Mouse (Mus musculus) cerebellum, adult 8-10 months (tissue): Measurements from ENCODE around the gene Prl3d3.
"Not testable (repeated sequence)": the region's sequence is repeated elsewhere in the genome, so short reads cannot be mapped to it uniquely, and the experiment has no call there.

Experiments
- DNase-seq: peaks from one replicate; pipeline ENCODE4 v3.0.0; 2022

Gene Prl3d3

DNA sequence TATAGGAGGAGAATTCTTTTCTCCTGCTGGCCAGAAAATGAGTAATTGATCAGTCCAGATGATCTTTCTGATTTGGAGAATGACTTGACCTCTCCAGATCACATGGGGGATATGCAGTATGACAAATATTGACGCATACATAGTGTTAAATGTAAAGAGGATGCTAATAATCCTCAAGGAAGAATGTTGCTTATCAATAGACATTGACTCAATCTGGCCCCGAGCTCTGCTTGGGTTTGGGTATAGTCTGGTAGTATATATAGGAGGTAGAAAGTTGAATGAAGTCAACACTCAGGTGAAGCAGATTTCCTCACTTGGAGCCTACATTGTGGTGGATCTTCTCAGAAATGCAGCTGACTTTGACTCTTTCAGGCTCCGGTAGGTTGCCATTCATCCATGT lies at the start of gene Prl3d3:
TSS of gene Prl3d3 (plus strand) at position 301 of the 400 bp plus-strand sequence.
- DNase-seq = not testable (repeated sequence)

- DNase-seq = not testable (repeated sequence)
Measured at GRCm38 (mm10) chr13:27121398-27121797, 35.2 kb upstream of the Prl3d3 start, which contains the start of gene Prl3d2. TSS of gene Prl3d2 (plus strand) at chr13:27121698.

DNA sequence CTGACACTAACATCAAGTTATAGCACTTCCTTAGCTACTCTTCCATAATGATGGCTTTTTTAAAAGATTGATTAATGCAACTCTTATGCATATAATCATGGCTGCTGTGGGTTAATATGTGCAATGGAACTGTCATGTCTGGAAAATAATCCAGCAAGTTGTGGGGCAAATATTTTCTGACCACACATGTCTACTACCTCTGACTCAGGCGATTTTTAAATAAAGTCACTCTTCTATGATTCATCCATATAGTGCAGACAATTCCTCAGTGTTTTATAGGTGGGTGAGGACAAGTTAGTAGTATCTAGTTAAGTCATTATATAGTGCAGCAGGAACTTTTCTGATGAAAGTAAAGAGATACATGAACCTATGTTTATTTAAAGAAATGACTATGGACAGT lies 8.3 kb upstream of the Prl3d3 start:
- DNase-seq = no peak

DNA sequence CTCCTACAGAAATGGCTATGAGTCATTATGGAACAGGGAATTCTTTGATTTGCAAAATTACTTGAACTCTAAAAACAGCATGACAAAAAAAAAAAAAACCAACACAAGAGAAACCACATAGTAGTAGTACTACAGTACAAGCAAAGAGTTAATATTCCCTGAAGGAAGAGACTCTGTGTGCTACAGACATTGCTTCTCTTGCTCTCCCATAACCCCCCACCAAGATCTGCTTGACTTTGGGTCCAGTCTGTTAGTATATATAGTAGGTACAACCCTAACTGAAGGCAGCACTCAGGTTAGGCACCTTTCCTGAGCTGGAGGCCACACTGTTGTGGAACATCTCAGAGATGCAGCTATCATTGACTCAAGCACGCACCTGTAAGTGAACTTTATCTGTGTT lies 39.8 kb downstream of the Prl3d3 start, which contains the start of gene Prl3c1:
TSS of gene Prl3c1 (plus strand) at position 301 of the 400 bp plus-strand sequence.
- DNase-seq = no peak
